Mouse (Mus musculus) heart, postnatal 10 days (tissue): ENCODE results near the gene She. TPM values are rescaled to one million over a fixed set of nuclear protein-coding genes. Genes with fewer than 3 reads are reported as not detected.
A peak's percentile ranks its signal among the peaks of the same experiment; 100 is the strongest.

Experiments used
- DNase-seq, 2 experiments: peaks; one replicate each; pipeline ENCODE4 v3.0.0; 2021
- intact Hi-C: fragments of 180-260 bp; cut with DNase I; formaldehyde crosslinking; loops from one replicate; pipeline ENCODE4 v1.15.1; 2025
- total RNA-seq, 2 experiments: library from RNA; stranded (reverse); gene quantifications; 2 replicates each; pipeline ENCODE4 v1.2.3; 2021

She gene
- total RNA-seq, 2 experiments from 2014 or later = 24.8 to 25.3 TPM

- no peak for DNase-seq
- intact Hi-C loops = no loop called here
Observed at GRCm38 (mm10) chr3:89878456-89878855, 47.3 kb downstream of the She start.

- no peak for DNase-seq
- intact Hi-C loops = no loop called here
Observed at GRCm38 (mm10) chr3:89879326-89879725, 48.2 kb downstream of the She start.

DNA sequence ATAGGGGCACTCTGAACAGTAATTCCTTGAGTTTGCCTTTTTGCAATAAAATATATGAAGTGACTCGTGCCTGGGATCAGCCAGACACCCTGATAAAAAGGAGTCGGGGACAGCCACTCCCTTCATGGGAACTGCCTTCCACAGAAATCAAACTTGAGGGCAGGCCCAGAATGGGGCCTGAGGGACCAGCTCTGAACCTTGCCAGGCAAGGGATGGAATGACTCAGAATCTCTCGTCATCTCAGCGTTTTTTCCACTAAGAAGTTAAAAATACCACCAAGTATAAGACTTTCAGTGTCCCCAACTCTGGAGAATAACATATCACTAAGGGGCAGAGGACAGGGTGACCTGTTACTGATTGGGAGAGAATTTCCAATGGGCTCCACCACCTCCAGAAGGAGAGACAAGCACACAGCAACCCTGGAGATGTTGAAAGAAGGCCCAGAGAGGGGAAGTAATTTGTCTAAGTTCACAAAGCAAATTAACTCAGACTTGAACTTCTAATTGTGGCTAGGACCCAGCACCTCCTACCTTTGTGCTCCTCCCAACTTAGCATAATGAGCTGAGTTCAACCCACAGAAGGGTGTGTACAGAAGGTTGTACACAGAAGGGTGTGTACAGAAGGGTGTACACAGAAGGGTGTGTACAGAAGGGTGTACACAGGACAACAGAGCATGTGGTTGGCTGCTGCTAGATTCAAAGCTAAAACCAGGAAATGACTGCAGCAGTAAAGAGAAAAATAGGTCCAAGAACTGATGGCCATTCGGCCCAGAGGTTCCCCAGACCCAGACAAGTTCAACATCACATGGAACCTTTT, 49.1 kb downstream of the She start:
- DNase-seq = peak in 1 of 2 experiments; percentile 42
- intact Hi-C loops = no loop called here

GRCm38 (mm10) chr3:89882556-89883181, 51.5 kb downstream of the She start:
- DNase-seq = no peak
- intact Hi-C loops = no loop called here

DNA sequence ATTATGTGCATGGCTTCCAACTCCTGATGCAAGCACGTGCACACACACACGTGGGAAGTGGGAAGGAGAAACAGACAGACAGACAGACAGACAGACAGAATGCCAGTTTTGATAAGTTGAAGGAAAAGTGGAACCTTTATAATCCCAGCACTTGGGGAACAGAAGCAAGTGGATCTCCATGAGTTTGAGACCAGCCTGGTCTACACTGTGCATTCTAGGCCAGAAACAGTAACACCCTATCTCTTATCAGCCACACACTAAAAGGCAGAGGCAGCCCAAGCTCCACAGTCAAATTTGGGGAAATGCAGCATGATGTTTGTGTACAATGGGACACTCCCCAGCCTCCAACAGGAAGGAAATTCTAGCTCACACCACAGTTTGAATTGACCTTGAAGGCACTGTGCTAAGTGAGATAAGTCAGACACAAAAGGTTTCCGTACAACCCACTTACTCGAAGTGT, 52.4 kb downstream of the She start:
- no peak for DNase-seq
- intact Hi-C loops = no loop called here

- no peak for DNase-seq
- intact Hi-C loops = no loop called here
Observed at GRCm38 (mm10) chr3:89885766-89886165, 54.6 kb downstream of the She start.

DNA sequence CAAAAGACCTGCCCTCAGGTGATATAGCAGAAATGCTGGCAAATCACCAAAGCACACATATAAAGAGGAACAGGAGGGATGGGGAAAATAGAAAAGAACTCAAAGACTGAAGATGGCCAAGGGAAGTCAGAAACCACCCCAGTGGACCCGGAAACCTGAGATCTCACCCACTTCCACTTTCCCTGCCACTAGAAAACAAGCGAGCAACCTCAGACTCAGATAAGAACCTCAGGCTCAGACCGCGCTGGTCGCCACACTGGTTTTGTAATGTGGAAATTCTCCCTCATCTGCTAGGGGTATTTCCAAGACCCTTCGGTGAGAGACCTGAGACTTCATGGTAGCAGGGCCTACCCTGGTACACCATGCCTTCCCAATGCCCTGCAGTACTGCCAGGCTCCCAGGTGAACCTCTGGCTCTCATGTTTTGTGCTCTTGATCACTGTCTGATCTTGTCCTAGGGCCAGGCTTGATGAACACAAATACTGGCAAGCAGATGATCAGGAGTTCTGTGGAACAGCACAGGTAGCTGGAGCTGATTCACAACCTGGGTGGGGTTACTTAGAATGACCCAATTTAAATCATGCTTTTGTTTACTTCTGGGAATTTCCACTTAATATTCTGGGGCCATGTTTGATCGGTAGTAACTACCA, 56.5 kb downstream of the She start:
- no peak for DNase-seq
- intact Hi-C loops = no loop called here

DNA sequence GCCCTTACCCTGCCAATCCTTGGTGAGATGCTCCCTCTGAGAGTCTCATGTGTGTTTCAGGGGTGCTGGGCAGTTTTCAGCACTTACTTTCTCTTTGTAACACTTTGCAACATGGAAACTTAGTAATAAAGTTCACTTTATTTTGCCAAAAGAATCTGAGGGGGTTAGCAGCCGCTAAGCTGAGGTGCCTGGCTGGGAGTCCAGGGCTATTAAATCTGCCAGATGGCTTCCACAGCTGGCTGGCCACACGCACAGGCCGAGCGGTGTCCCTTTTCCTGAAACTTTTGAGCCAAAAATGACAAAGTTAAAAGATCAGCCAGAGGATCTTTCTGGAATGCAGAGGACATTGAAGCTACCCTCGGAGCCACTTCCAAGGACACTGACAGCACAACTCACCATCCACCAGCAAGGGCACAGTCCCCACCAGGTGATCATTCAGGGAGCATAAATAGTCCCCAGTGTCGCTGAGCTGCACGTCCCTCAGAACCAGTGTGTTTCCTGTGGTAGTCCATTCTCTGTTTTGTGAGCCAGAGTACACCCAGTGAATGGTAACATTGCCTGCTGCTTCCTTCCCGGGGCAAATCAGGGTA, 58.8 kb downstream of the She start:
- DNase-seq = no peak
- intact Hi-C loops = no loop called here

GRCm38 (mm10) chr3:89891696-89892095, 60.5 kb downstream of the She start:
- intact Hi-C loops = no loop called here
- DNase-seq = no peak

- intact Hi-C loops = no loop called here
- no peak for DNase-seq
Observed at GRCm38 (mm10) chr3:89892517-89893106, 61.4 kb downstream of the She start.

GRCm38 (mm10) chr3:89896571-89896970, 65.4 kb downstream of the She start:
- no peak for DNase-seq
- intact Hi-C loops = no loop called here

GRCm38 (mm10) chr3:89897204-89897796, 66.1 kb downstream of the She start:
- DNase-seq = no peak
- intact Hi-C loops = no loop called here

GRCm38 (mm10) chr3:89898011-89898410, 66.8 kb downstream of the She start:
- DNase-seq = no peak
- intact Hi-C loops = no loop called here

DNA sequence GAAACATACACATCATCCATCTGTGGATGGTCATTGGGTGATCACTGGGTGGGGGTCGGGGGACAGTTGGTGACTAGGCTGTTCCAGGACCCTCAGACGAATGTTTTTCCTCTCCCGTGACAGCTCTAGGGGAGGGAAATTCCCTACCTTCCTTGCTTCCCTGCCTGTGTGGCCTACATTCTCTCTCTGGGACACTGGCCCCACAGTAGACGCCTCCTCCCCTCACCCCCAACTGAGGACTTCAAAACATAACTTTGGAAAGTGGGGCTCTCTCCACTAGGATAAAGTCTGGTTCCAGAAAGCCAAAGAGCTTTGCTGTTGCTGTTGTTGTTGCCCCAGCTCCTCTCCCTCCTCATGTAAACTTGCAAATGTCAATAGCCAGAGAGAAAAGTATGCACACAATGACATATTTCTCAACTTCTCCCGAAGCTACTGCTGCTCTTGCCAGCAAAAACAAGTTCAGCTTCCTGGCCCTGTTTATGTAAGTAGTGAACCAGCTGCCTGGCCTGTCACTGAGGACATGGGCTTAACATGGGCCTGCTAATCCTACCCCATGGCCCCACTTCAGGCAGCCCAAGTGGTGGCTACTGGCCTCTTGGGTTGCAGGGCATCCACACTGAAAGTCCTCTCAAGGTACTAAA, 67.8 kb downstream of the She start:
- DNase-seq = peak; percentile 45 to 51

GRCm38 (mm10) chr3:89899511-89899908, 68.3 kb downstream of the She start:
- intact Hi-C loops = no loop called here

More for the DNA sequence above, 67.8 kb downstream of the She start:
- intact Hi-C loops = no loop called here

DNA sequence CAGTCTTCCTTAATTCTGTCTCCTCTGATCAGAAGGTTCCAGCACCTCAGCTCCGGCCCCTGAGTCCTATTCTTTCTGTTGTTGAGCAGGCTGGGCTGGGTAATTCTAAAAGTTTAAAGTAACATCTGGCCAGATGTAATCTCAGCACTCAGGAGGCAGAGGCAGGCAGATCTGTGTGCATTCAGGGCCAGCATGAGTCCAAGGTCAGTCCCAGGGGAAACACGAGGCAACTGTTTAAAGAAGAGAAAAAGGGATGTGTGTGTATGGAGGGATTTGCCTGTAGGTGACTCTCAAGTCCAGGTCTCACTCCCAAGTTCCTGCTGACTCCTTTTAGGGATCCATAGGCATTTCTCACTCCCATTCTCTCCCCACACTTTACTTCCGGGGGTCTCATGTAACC, 76.7 kb downstream of the She start:
- intact Hi-C loops = no loop called here
- no peak for DNase-seq

More at GRCm38 (mm10) chr3:89899511-89899908, 68.3 kb downstream of the She start:
- no peak for DNase-seq
